Mouse (Mus musculus) forebrain, embryonic 13.5 days (tissue): ENCODE measurements at regions not wholly inside any gene's neighbourhood (a gene's known extent, or its start where the extent isn't known, plus 50 kb on each side); places are given as distances from the start of the nearest gene placed in this dataset.

ENCODE experiments used
- ATAC-seq: fragments of 200-750 bp; cut with Nextera tagmentation; 2 replicates; pipeline ENCODE4 v1.8.0; 2017
- H3K27ac ChIP-seq: fragments of 300-500 bp; sonication (generic); 2 replicates; pipeline ENCODE4 v1.5.1; 2015; ENCODE audit warnings: inconsistent platforms, mild to moderate bottlenecking, moderate library complexity
- H3K27me3 ChIP-seq: fragments of 300-500 bp; sonication (generic); 2 replicates; pipeline ENCODE4 v1.6.1; 2015; ENCODE audit warnings: mild to moderate bottlenecking, inconsistent platforms
- H3K36me3 ChIP-seq: fragments of 300-500 bp; sonication (generic); 2 replicates; pipeline ENCODE4 v1.6.1; 2015; ENCODE audit warnings: mild to moderate bottlenecking, inconsistent platforms; ENCODE audit not compliant: poor library complexity, severe bottlenecking
- H3K4me1 ChIP-seq: fragments of 300-500 bp; sonication (generic); 2 replicates; pipeline ENCODE4 v1.6.1; 2015; ENCODE audit warnings: inconsistent platforms
- H3K4me2 ChIP-seq: fragments of 300-500 bp; sonication (generic); 2 replicates; pipeline ENCODE4 v1.6.1; 2015; ENCODE audit warnings: inconsistent platforms, mild to moderate bottlenecking, moderate library complexity
- H3K4me3 ChIP-seq: fragments of 300-500 bp; sonication (generic); 2 replicates; pipeline ENCODE4 v1.5.1; 2015; ENCODE audit warnings: mild to moderate bottlenecking, inconsistent platforms
- H3K9ac ChIP-seq: fragments of 300-500 bp; sonication (generic); 2 replicates; pipeline ENCODE4 v1.6.1; 2015; ENCODE audit warnings: mild to moderate bottlenecking, inconsistent platforms
- H3K9me3 ChIP-seq: fragments of 300-500 bp; sonication (generic); replicated peaks from 2 replicates; pipeline ENCODE4 v1.6.1; 2016; ENCODE audit warnings: inconsistent platforms
- WGBS: fragments of 180-500 bp; shearing (Covaris S2); methylation state at CpG from one replicate; pipeline ENCODE4 v1.1.7; 2015; 5-methylcytosine and 5-hydroxymethylcytosine counted together

- Histone ChIP-seq H3K27me3 (no peaks in the 10 kb centered on the region), H3K4me2 (no peak overlapping the region), H3K9me3 (no peaks in the 10 kb centered on the region), H3K9ac (no peak overlapping the region), H3K27ac (no peak overlapping the region), H3K36me3 (no peaks in the 10 kb centered on the region), H3K4me3 (no peak overlapping the region), H3K4me1 (0 out of 2 replicates have a peak, but pooled peaks cover 4% of the 10 kb centered on the region)
- 34% methylated on average over 10 of the region's 10 CpGs for WGBS
- ATAC-seq = peak; percentile 43; the same call in 1 of the 2 replicates
Observed at GRCm38 (mm10) chr2:57716754-57717510, 280.8 kb upstream of the Galnt5 start.
